Mouse (Mus musculus) limb, embryonic 14.5 days (tissue): ENCODE data around the gene Fastkd5. TPM values are rescaled to one million over a fixed set of nuclear protein-coding genes. Genes with fewer than 3 reads are reported as not detected.

Experiments used
- ATAC-seq: fragments of 200-750 bp; cut with Nextera tagmentation; 2 replicates; pipeline ENCODE4 v1.8.0; 2017; ENCODE audit warnings: low read depth, moderate number of reproducible peaks, moderate TSS enrichment; ENCODE audit not compliant: low FRiP score
- DNase-seq: peaks from one replicate; pipeline ENCODE4 v3.0.0-alpha.2; 2015; ENCODE audit warnings: low spot score
- H3K27ac ChIP-seq: fragments of 300-500 bp; sonication (generic); replicated peaks from 2 replicates; pipeline ENCODE4 v1.5.1; 2014; ENCODE audit warnings: low read depth, mild to moderate bottlenecking, low read length, moderate library complexity, mixed read lengths
- H3K27me3 ChIP-seq: fragments of 300-500 bp; sonication (generic); 2 replicates; pipeline ENCODE4 v1.6.1; 2014; ENCODE audit warnings: low read length, mixed read lengths; ENCODE audit not compliant: control insufficient read depth, insufficient read depth
- H3K36me3 ChIP-seq: fragments of 300-500 bp; sonication (generic); 2 replicates; pipeline ENCODE4 v1.6.1; 2014; ENCODE audit warnings: mild to moderate bottlenecking, low read length, moderate library complexity, mixed read lengths; ENCODE audit not compliant: control insufficient read depth, insufficient read depth
- H3K4me1 ChIP-seq: fragments of 300-500 bp; sonication (generic); 2 replicates; pipeline ENCODE4 v1.6.1; 2014; ENCODE audit warnings: antibody characterized with exemption, low read length, mixed read lengths; ENCODE audit not compliant: control insufficient read depth, insufficient read depth
- H3K4me2 ChIP-seq: fragments of 300-500 bp; sonication (generic); replicated peaks from 2 replicates; pipeline ENCODE4 v1.6.1; 2014; ENCODE audit warnings: low read depth, mild to moderate bottlenecking, low read length, moderate library complexity; ENCODE audit not compliant: severe bottlenecking
- H3K4me3 ChIP-seq: fragments of 300-500 bp; sonication (generic); replicated peaks from 2 replicates; pipeline ENCODE4 v1.5.1; 2014; ENCODE audit warnings: low read length
- H3K9ac ChIP-seq: fragments of 300-500 bp; sonication (generic); 2 replicates; pipeline ENCODE4 v1.6.1; 2014; ENCODE audit warnings: mild to moderate bottlenecking, low read depth, low read length, moderate library complexity; ENCODE audit not compliant: severe bottlenecking
- H3K9me3 ChIP-seq: fragments of 300-500 bp; sonication (generic); 2 replicates; pipeline ENCODE4 v1.6.1; 2016; ENCODE audit warnings: low read length; ENCODE audit not compliant: control insufficient read depth
- POLR2A ChIP-seq: fragments of 200-500 bp; IDR thresholded peaks from 2 replicates; pipeline ENCODE4 v1.8.0; 2012; ENCODE audit warnings: inconsistent platforms, mild to moderate bottlenecking, moderate library complexity, borderline replicate concordance; ENCODE audit not compliant: insufficient read depth, insufficient read length; ENCODE audit errors: extremely low read depth
- WGBS: fragments of 180-500 bp; shearing (Covaris S2); extraction: QIAGEN DNeasy Blood & Tissue Kit; methylation state at CpG from one replicate; pipeline ENCODE4 v1.1.7; 2014; 5-methylcytosine and 5-hydroxymethylcytosine counted together
- polyA plus RNA-seq, 2 experiments: library from polyadenylated mRNA; depleted of rRNA in 1 of 2; stranded (reverse) in 1 of 2; unstranded in 1 of 2; fragments of >200 nt; fragmentation: Nextera tagmentation in 1 of 2; extraction: Ambion mirVana in 1 of 2; gene quantifications; 2 replicates each; pipeline versions ENCODE4 v1.2.1 to v1.2.3; 2012 to 2014

The Fastkd5 gene
- polyA plus RNA-seq, 2 experiments = 6.1 to 14.2 TPM

GRCm38 (mm10) chr2:130568921-130569320, 60.9 kb downstream of the Fastkd5 start:
- Histone ChIP-seq H3K36me3 (peaks cover 16% of the 10 kb centered on the region), H3K4me3 (no peak overlapping the region), H3K4me1 (peaks cover 10% of the 10 kb centered on the region), H3K4me2 (no peak overlapping the region), H3K9ac (no peak overlapping the region), H3K27ac (no peak overlapping the region), H3K9me3 (no peaks in the 10 kb centered on the region), H3K27me3 (no peaks in the 10 kb centered on the region)
- TF ChIP-seq POLR2A = no peak
- ATAC-seq = no peak
- DNase-seq = no peak
- 76% methylated on average over 4 of the region's 4 CpGs for WGBS

DNA sequence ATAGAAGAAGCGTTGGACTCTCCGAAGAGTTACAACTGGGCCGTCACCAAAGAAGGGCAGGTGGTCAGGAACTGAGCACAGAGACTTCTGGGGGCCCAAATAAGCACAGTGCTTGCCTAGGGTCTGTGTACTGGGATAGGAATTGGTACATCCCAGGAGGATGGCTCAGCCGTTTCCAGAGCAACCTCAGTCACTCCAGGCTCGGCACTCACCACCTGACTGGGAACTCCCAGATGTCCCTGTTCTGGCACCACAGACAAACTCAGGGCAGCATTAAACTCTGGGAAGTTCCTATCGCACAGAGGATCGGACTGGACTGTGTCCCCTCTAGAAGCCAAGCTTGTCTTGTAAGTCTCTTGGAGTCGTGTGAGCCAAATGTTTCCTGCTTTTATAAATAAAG, 64.8 kb downstream of the Fastkd5 start:
- Histone ChIP-seq H3K27me3 (no peaks in the 10 kb centered on the region), H3K4me2 (peak overlapping the region; percentile 55; the same call in 1 of the 2 replicates), H3K36me3 (peaks cover 16% of the 10 kb centered on the region), H3K9ac (peak overlapping the region; percentile 86; the same call in 1 of the 2 replicates), H3K4me3 (no peak overlapping the region), H3K27ac (no peak overlapping the region), H3K9me3 (no peaks in the 10 kb centered on the region), H3K4me1 (peaks cover 14% of the 10 kb centered on the region)
- ATAC-seq = no peak
- 69% methylated on average over 8 of the region's 8 CpGs for WGBS
- no peak for TF ChIP-seq POLR2A
- DNase-seq = no peak

DNA sequence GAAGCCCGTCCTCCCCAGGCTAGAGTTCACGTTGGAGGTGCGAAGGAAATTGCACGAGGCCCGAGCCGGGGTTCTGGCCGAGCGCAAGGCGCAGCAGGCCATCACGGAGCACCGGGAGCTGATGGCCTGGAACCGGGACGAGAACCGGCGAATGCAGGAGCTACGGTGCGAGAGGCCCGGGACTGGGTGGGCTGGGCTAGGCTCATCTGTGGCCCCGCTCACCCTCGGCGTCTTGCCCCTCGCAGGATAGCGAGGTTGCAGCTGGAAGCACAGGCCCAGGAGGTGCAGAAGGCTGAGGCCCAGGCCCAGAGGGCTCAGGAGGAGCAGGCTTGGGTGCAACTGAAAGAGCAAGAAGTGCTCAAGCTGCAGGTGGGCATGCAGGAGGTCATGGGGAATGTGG, 65.8 kb downstream of the Fastkd5 start:
- peak overlapping the region; percentile 55 for H3K4me2 ChIP-seq
- H3K27ac ChIP-seq = no peak overlapping the region
- no peak for DNase-seq
- H3K27me3 ChIP-seq = no peaks in the 10 kb centered on the region
- no peak for ATAC-seq
- H3K4me3 ChIP-seq = peak overlapping the region; percentile 90
- H3K4me1 ChIP-seq = peaks cover 14% of the 10 kb centered on the region
- TF ChIP-seq POLR2A = no peak
- no peaks in the 10 kb centered on the region for H3K9me3 ChIP-seq
- 5% methylated on average over 23 of the region's 23 CpGs for WGBS
- H3K9ac ChIP-seq = peak overlapping the region; percentile 86
- H3K36me3 ChIP-seq = peaks cover 16% of the 10 kb centered on the region

Other genes starting within 250 kb of the Fastkd5 start
- gene Cpxm1, start 232.5 kb downstream of the Fastkd5 start, polyA plus RNA-seq (2012; rRNA removed) = 112 and 129 TPM in 2 replicates
- 108 and 125 TPM in 2 replicates for gene Cpxm1, start 232.5 kb downstream of the Fastkd5 start, polyA plus RNA-seq (2014; fragmentation: Nextera tagmentation; extraction: Ambion mirVana)
- gene Gm28372, start 224.8 kb downstream of the Fastkd5 start, polyA plus RNA-seq (2012; rRNA removed) = not detected in 2 replicates
- gene Gm28372, start 224.8 kb downstream of the Fastkd5 start, polyA plus RNA-seq (2014; fragmentation: Nextera tagmentation; extraction: Ambion mirVana) = not detected in 2 replicates
- gene 1700020A23Rik, start 224.8 kb downstream of the Fastkd5 start, polyA plus RNA-seq (2012; rRNA removed) = not detected in 2 replicates
- gene 1700020A23Rik, start 224.8 kb downstream of the Fastkd5 start, polyA plus RNA-seq (2014; fragmentation: Nextera tagmentation; extraction: Ambion mirVana) = not detected in 2 replicates
- gene Tmem239, start 223.5 kb downstream of the Fastkd5 start, polyA plus RNA-seq (2012; rRNA removed) = not detected in 2 replicates
- not detected in 2 replicates for gene Tmem239, start 223.5 kb downstream of the Fastkd5 start, polyA plus RNA-seq (2014; fragmentation: Nextera tagmentation; extraction: Ambion mirVana)
- 148 and 170 TPM in 2 replicates for gene Vps16, start 205.7 kb downstream of the Fastkd5 start, polyA plus RNA-seq (2012; rRNA removed)
- 67.0 and 82.3 TPM in 2 replicates for gene Vps16, start 205.7 kb downstream of the Fastkd5 start, polyA plus RNA-seq (2014; fragmentation: Nextera tagmentation; extraction: Ambion mirVana)
- 57.5 and 64.1 TPM in 2 replicates for gene Pced1a, start 205.3 kb downstream of the Fastkd5 start, polyA plus RNA-seq (2012; rRNA removed)
- 13.0 and 13.2 TPM in 2 replicates for gene Pced1a, start 205.3 kb downstream of the Fastkd5 start, polyA plus RNA-seq (2014; fragmentation: Nextera tagmentation; extraction: Ambion mirVana)
- 81.7 and 94.9 TPM in 2 replicates for gene Ptpra, start 179.7 kb downstream of the Fastkd5 start, polyA plus RNA-seq (2012; rRNA removed)
- 118 and 124 TPM in 2 replicates for gene Ptpra, start 179.7 kb downstream of the Fastkd5 start, polyA plus RNA-seq (2014; fragmentation: Nextera tagmentation; extraction: Ambion mirVana)
- 57.7 and 77.9 TPM in 2 replicates for gene Mrps26, start 66.3 kb downstream of the Fastkd5 start, polyA plus RNA-seq (2012; rRNA removed)
- gene Mrps26, start 66.3 kb downstream of the Fastkd5 start, polyA plus RNA-seq (2014; fragmentation: Nextera tagmentation; extraction: Ambion mirVana) = 102 and 104 TPM in 2 replicates
- gene Oxt, start 53.9 kb downstream of the Fastkd5 start, polyA plus RNA-seq (2012; rRNA removed) = 0.19 and 0.68 TPM in 2 replicates
- gene Oxt, start 53.9 kb downstream of the Fastkd5 start, polyA plus RNA-seq (2014; fragmentation: Nextera tagmentation; extraction: Ambion mirVana) = not detected in 2 replicates
- gene Avp, start 47.5 kb downstream of the Fastkd5 start, polyA plus RNA-seq (2012; rRNA removed) = 0.13 TPM in 1 of 2 replicates, not detected in the other
- gene Avp, start 47.5 kb downstream of the Fastkd5 start, polyA plus RNA-seq (2014; fragmentation: Nextera tagmentation; extraction: Ambion mirVana) = not detected in 2 replicates
- 11.8 and 14.1 TPM in 2 replicates for gene Ubox5, start within 50 bp of the Fastkd5 start, polyA plus RNA-seq (2012; rRNA removed)
- 14.3 and 15.0 TPM in 2 replicates for gene Ubox5, start within 50 bp of the Fastkd5 start, polyA plus RNA-seq (2014; fragmentation: Nextera tagmentation; extraction: Ambion mirVana)
- gene Lzts3, start 12.8 kb upstream of the Fastkd5 start, polyA plus RNA-seq (2012; rRNA removed) = 14.6 and 16.2 TPM in 2 replicates
- 1.1 and 1.4 TPM in 2 replicates for gene Lzts3, start 12.8 kb upstream of the Fastkd5 start, polyA plus RNA-seq (2014; fragmentation: Nextera tagmentation; extraction: Ambion mirVana)
- 48.0 and 58.5 TPM in 2 replicates for gene Ddrgk1, start 34.6 kb upstream of the Fastkd5 start, polyA plus RNA-seq (2012; rRNA removed)
- 53.7 and 66.3 TPM in 2 replicates for gene Ddrgk1, start 34.6 kb upstream of the Fastkd5 start, polyA plus RNA-seq (2014; fragmentation: Nextera tagmentation; extraction: Ambion mirVana)
- gene Itpa, start 37.6 kb upstream of the Fastkd5 start, polyA plus RNA-seq (2012; rRNA removed) = 81.7 and 82.6 TPM in 2 replicates
- 99.4 and 104 TPM in 2 replicates for gene Itpa, start 37.6 kb upstream of the Fastkd5 start, polyA plus RNA-seq (2014; fragmentation: Nextera tagmentation; extraction: Ambion mirVana)
- 3.4 and 4.8 TPM in 2 replicates for gene Slc4a11, start 67.5 kb upstream of the Fastkd5 start, polyA plus RNA-seq (2012; rRNA removed)
- gene Slc4a11, start 67.5 kb upstream of the Fastkd5 start, polyA plus RNA-seq (2014; fragmentation: Nextera tagmentation; extraction: Ambion mirVana) = 1.9 and 2.0 TPM in 2 replicates